8 mouse cellular contexts compared by ENCODE assay signal in the genomic region with DNA sequence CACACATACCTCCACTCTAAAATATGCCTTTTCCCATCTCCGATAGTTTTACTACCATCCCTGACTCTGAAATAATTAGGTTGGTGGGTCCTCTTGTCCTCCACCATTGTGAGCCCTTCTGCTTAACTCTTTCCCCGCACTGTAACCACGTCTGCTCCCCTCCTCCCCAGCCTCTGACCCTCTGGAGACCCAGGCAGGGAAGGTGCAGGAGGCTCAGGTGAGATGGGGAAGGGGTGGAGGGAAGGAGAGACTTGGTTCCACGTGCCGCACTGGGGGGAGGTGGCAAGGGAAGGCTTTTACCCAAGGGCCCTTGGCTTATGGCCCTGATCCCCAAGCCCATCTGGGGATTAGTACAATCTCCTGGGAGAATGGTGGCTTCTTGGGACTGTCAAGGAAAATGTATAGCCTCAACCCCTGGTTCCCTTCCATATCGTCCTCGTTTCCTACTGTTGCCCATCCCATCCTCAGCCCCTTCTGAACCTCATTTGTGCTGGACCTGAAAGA. TPM values are rescaled to one million over a fixed set of nuclear protein-coding genes. Genes with fewer than 3 reads are reported as not detected.
A peak's percentile ranks its signal among the peaks of the same experiment; 100 is the strongest.
DNase-seq lines count a peak whose midpoint lies in the region; ATAC-seq and TF ChIP-seq lines count a peak whose summit lies in the region.

A gene (minus strand): TSS at position 51 of the 504 bp plus-strand sequence.

- TF ChIP-seq CTCF in kidney, postnatal 0 days (IDR thresholded peaks at IDR 0.05; ENCODE audit: low read depth) = no peak
- no peak for TF ChIP-seq CTCF in stomach, postnatal 0 days (IDR thresholded peaks at IDR 0.05; ENCODE audit: low read depth)

- no peak for TF ChIP-seq EP300 in stomach, postnatal 0 days (optimal IDR thresholded peaks at IDR 0.05)

- ATAC-seq in kidney, postnatal 0 days (replicated peaks; ENCODE audit: low FRiP score, low read depth) = no peak
- ATAC-seq in hindbrain, embryonic 14.5 days (ENCODE audit: low FRiP score) = no peak
- ATAC-seq in liver, embryonic 15.5 days (ENCODE audit: insufficient read depth) = no peak
- no peak for ATAC-seq in stomach, postnatal 0 days (ENCODE audit: low FRiP score, low TSS enrichment)

- no peaks in the 10 kb centered on the region for H3K9me3 ChIP-seq in kidney, postnatal 0 days (replicated peaks; ENCODE audit: low read length)
- H3K9me3 ChIP-seq in hindbrain, embryonic 14.5 days (ENCODE audit: control insufficient read depth, low read length) = no peaks in the 10 kb centered on the region
- H3K9me3 ChIP-seq in liver, embryonic 15.5 days (replicated peaks) = no peaks in the 10 kb centered on the region
- no peaks in the 10 kb centered on the region for H3K9me3 ChIP-seq in stomach, postnatal 0 days (ENCODE audit: control insufficient read depth, low read length)

- DNase-seq in kidney, postnatal 0 days (ENCODE audit: low spot score) = no peak
- DNase-seq in kidney, adult 11 months = no peak
- DNase-seq in adrenal gland, adult 8-10 months = no peak
- no peak for DNase-seq in gastrocnemius, adult 8-10 months (ENCODE audit: low spot score in 2 of 2)
- DNase-seq in hindbrain, embryonic 14.5 days (ENCODE audit: low spot score) = no peak
- DNase-seq in stomach, postnatal 0 days (ENCODE audit: low spot score) = no peak
- DNase-seq in right cerebral cortex, postnatal 4 days = no peak

- peaks cover 13% of the 10 kb centered on the region; the same call in 1 of the 2 replicates for H3K4me1 ChIP-seq in kidney, postnatal 0 days (replicated peaks; ENCODE audit: insufficient read depth, low read length)
- H3K4me1 ChIP-seq in hindbrain, embryonic 14.5 days (replicated peaks; ENCODE audit: control insufficient read depth, insufficient read depth, low read length) = peaks cover 26% of the 10 kb centered on the region
- peaks cover 58% of the 10 kb centered on the region for H3K4me1 ChIP-seq in liver, embryonic 15.5 days (replicated peaks)
- H3K4me1 ChIP-seq in stomach, postnatal 0 days (replicated peaks; ENCODE audit: control insufficient read depth, insufficient read depth) = peaks cover 8% of the 10 kb centered on the region

- H3K4me2 ChIP-seq in kidney, postnatal 0 days (ENCODE audit: low read length) = peak within 1 kb of the TSS; percentile 70
- peak within 1 kb of the TSS; percentile 74 for H3K4me2 ChIP-seq in hindbrain, embryonic 14.5 days (replicated peaks)
- peak within 1 kb of the TSS; percentile 85 for H3K4me2 ChIP-seq in liver, embryonic 15.5 days
- peak within 1 kb of the TSS; percentile 63 for H3K4me2 ChIP-seq in stomach, postnatal 0 days (replicated peaks; ENCODE audit: low read depth)

- peak within 1 kb of the TSS; percentile 31; the same call in 1 of the 2 replicates for H3K27ac ChIP-seq in kidney, postnatal 0 days
- H3K27ac ChIP-seq in hindbrain, embryonic 14.5 days = no peak within 1 kb of the TSS
- H3K27ac ChIP-seq in liver, embryonic 15.5 days (replicated peaks) = peak within 1 kb of the TSS; percentile 58; the same call in 1 of the 2 replicates
- H3K27ac ChIP-seq in stomach, postnatal 0 days (replicated peaks) = no peak within 1 kb of the TSS

- peak within 1 kb of the TSS; percentile 72 for H3K9ac ChIP-seq in kidney, postnatal 0 days (ENCODE audit: low read depth, low read length)
- peak within 1 kb of the TSS; percentile 75 for H3K9ac ChIP-seq in hindbrain, embryonic 14.5 days
- peak within 1 kb of the TSS; percentile 80 for H3K9ac ChIP-seq in liver, embryonic 15.5 days
- H3K9ac ChIP-seq in stomach, postnatal 0 days (ENCODE audit: low read length) = peak within 1 kb of the TSS; percentile 70

- no peaks in the 10 kb centered on the region for H3K36me3 ChIP-seq in kidney, postnatal 0 days (ENCODE audit: insufficient read depth, low read length)
- peaks cover 10% of the 10 kb centered on the region; the same call in 1 of the 2 replicates for H3K36me3 ChIP-seq in hindbrain, embryonic 14.5 days (replicated peaks; ENCODE audit: control insufficient read depth, insufficient read depth)
- H3K36me3 ChIP-seq in liver, embryonic 15.5 days (replicated peaks) = peaks cover 4% of the 10 kb centered on the region; the same call in 1 of the 2 replicates
- no peaks in the 10 kb centered on the region for H3K36me3 ChIP-seq in stomach, postnatal 0 days (ENCODE audit: control insufficient read depth, insufficient read depth, low read length)

- H3K4me3 ChIP-seq in kidney, postnatal 0 days (replicated peaks; ENCODE audit: low read depth, low read length) = peak within 1 kb of the TSS; percentile 75
- H3K4me3 ChIP-seq in hindbrain, embryonic 14.5 days (replicated peaks; ENCODE audit: low read length) = peak within 1 kb of the TSS; percentile 64
- peak within 1 kb of the TSS; percentile 80 for H3K4me3 ChIP-seq in liver, embryonic 15.5 days (replicated peaks)
- peak within 1 kb of the TSS; percentile 74 for H3K4me3 ChIP-seq in stomach, postnatal 0 days (ENCODE audit: low read depth, low read length)

- 63% methylated on average over 7 of the region's 7 CpGs for WGBS in kidney, postnatal 0 days
- 72% methylated on average over 7 of the region's 7 CpGs for WGBS in hindbrain, embryonic 14.5 days
- WGBS in liver, embryonic 15.5 days (ENCODE audit: insufficient replicate concordance) = 64% methylated on average over 7 of the region's 7 CpGs
- 56% methylated on average over 7 of the region's 7 CpGs for WGBS in stomach, postnatal 0 days

- no peaks in the 10 kb centered on the region for H3K27me3 ChIP-seq in kidney, postnatal 0 days (ENCODE audit: insufficient read depth, low read length)
- no peaks in the 10 kb centered on the region for H3K27me3 ChIP-seq in hindbrain, embryonic 14.5 days (ENCODE audit: control insufficient read depth, insufficient read depth, low read length)
- H3K27me3 ChIP-seq in liver, embryonic 15.5 days = no peaks in the 10 kb centered on the region
- H3K27me3 ChIP-seq in stomach, postnatal 0 days (ENCODE audit: control insufficient read depth, insufficient read depth, low read length) = no peaks in the 10 kb centered on the region

RNA-seq across cellular contexts. Expression of the gene that starts here (rescaled TPM):
- 42.2 and 43.7 TPM in 2 replicates for polyA plus RNA-seq in kidney, postnatal 0 days (2015; fragmentation: Nextera tagmentation; extraction: Ambion mirVana)
- total RNA-seq in adrenal gland, adult 8-10 months (2022) = 10 to 100 TPM; 32.0 to 52.2 (median 39.6) TPM
- total RNA-seq in gastrocnemius, adult 8-10 months (2022) = 10 to 100 TPM; 28.5 to 34.2 (median 31.2) TPM
- polyA plus RNA-seq in hindbrain, embryonic 14.5 days (2014; fragmentation: Nextera tagmentation; extraction: Ambion mirVana) = 62.9 and 68.8 TPM in 2 replicates
- 29.4 and 33.3 TPM in 2 replicates for polyA plus RNA-seq in liver, embryonic 15.5 days (2015; fragmentation: Nextera tagmentation; extraction: Ambion mirVana)
- polyA plus RNA-seq in stomach, postnatal 0 days (2015; fragmentation: Nextera tagmentation; extraction: Ambion mirVana) = 31.2 and 33.0 TPM in 2 replicates

Comparison
In these comparisons a context has a peak if more than half of its experiments do, and no peak if none do; other contexts are left out.
1. H3K27ac ChIP-seq: peak in kidney, postnatal 0 days (single experiment) and liver, embryonic 15.5 days (single experiment); none in hindbrain, embryonic 14.5 days (single experiment) and stomach, postnatal 0 days (single experiment).
2. Peak in every context shown above with its lines, with median percentiles within 50 percentile points of each other: H3K4me2 ChIP-seq, H3K4me3 ChIP-seq and H3K9ac ChIP-seq.